Mouse (Mus musculus) forebrain, embryonic 14.5 days (tissue): Measurements from ENCODE around the gene Bora. TPM values are rescaled to one million over a fixed set of nuclear protein-coding genes. Genes with fewer than 3 reads are reported as not detected.

Experiments used
- ATAC-seq: fragments of 200-750 bp; cut with Nextera tagmentation; 2 replicates; pipeline ENCODE4 v1.8.0; 2017; ENCODE audit warnings: mild to moderate bottlenecking, moderate library complexity
- DNase-seq: peaks from one replicate; pipeline ENCODE4 v3.0.0-alpha.2; 2015; ENCODE audit warnings: low spot score
- H3K27ac ChIP-seq: fragments of 300-500 bp; sonication (generic); 2 replicates; pipeline ENCODE4 v1.5.1; 2014; ENCODE audit warnings: low read depth, mild to moderate bottlenecking, control low read depth, low read length, moderate library complexity
- H3K27me3 ChIP-seq: fragments of 300-500 bp; sonication (generic); replicated peaks from 2 replicates; pipeline ENCODE4 v1.6.1; 2014; ENCODE audit warnings: low read length, control low read depth, mixed read lengths; ENCODE audit not compliant: control insufficient read depth, insufficient read depth
- H3K36me3 ChIP-seq: fragments of 300-500 bp; sonication (generic); 2 replicates; pipeline ENCODE4 v1.6.1; 2014; ENCODE audit warnings: low read length, control low read depth; ENCODE audit not compliant: control insufficient read depth, insufficient read depth
- H3K4me1 ChIP-seq: fragments of 300-500 bp; sonication (generic); 2 replicates; pipeline ENCODE4 v1.6.1; 2014; ENCODE audit warnings: antibody characterized with exemption, low read length, control low read depth; ENCODE audit not compliant: control insufficient read depth, insufficient read depth
- H3K4me2 ChIP-seq: fragments of 300-500 bp; sonication (generic); 2 replicates; pipeline ENCODE4 v1.6.1; 2014; ENCODE audit warnings: mild to moderate bottlenecking, control low read depth, low read length
- H3K4me3 ChIP-seq: fragments of 300-500 bp; sonication (generic); 2 replicates; pipeline ENCODE4 v1.5.1; 2014; ENCODE audit warnings: low read depth, low read length, control low read depth
- H3K9ac ChIP-seq: fragments of 300-500 bp; sonication (generic); 2 replicates; pipeline ENCODE4 v1.6.1; 2014; ENCODE audit warnings: mild to moderate bottlenecking, low read length, control low read depth, moderate library complexity
- H3K9me3 ChIP-seq: fragments of 300-500 bp; sonication (generic); replicated peaks from 2 replicates; pipeline ENCODE4 v1.6.1; 2016; ENCODE audit warnings: low read length, control low read depth, mixed read lengths; ENCODE audit not compliant: control insufficient read depth
- WGBS: fragments of 180-500 bp; shearing (Covaris S2); extraction: QIAGEN DNeasy Blood & Tissue Kit; methylation state at CpG from one replicate; pipeline ENCODE4 v1.1.7; 2014; 5-methylcytosine and 5-hydroxymethylcytosine counted together
- polyA plus RNA-seq: library from polyadenylated mRNA; unstranded; fragments of >200 nt; fragmentation: Nextera tagmentation; extraction: Ambion mirVana; gene quantifications from 2 replicates; pipeline ENCODE4 v1.2.1, GENCODE M21; 2014

Bora gene
- polyA plus RNA-seq, result 19.4 and 21.1 TPM in 2 replicates

DNA sequence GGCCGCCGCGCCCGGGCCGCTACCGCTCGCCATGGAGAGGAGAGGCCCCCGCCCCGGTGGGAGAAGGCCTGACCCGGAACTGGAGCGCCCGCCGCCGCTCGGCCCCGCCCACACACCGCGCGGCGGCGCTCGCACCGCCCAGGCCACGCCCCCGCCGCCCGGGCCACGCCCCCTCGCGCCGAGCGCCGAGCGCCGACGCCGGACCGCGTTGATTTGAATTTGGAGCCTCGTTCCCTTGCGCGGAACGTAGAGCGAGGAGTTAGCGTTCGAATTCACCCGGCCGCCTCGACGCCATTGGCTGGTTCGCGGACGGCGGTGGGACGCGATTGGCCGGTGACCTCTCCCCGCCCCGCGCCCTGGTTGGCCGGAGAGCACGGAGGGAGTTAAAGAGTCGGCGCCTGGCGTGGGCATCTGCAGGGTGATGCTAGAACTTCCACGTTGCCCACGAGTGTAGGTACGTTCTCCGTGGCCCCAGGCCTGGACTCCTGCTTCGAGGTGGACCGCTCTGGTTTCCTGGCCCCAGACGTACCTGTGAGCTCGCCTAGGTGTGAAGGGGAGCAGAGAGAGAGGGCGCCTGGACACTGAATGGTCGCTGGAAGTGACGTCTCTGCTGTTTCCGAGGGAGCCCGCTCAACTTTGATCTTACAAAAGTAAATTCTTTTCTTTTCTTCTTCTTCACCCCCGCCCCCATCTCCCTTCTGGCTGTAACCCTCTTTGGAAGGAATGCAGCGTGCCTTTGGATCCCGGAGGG lies at the start of gene Bora, which contains the start of gene Mzt1:
Gene Bora (plus strand): TSS at position 192 of the 751 bp plus-strand sequence.
Gene Mzt1 (minus strand): TSS at position 104 of the 751 bp plus-strand sequence.
- DNase-seq, result peak; percentile 94
- Histone ChIP-seq H3K27ac (peak within 1 kb of the TSS; percentile 75), H3K4me2 (peak within 1 kb of the TSS; percentile 80), H3K9me3 (no peaks in the 10 kb centered on the region), H3K9ac (peak within 1 kb of the TSS; percentile 95), H3K36me3 (peaks cover 5% of the 10 kb centered on the region; the same call in 1 of the 2 replicates), H3K4me3 (peak within 1 kb of the TSS; percentile 94), H3K4me1 (peaks cover 14% of the 10 kb centered on the region), H3K27me3 (no peaks in the 10 kb centered on the region)
- 0% methylated on average over 57 of the region's 81 CpGs for WGBS
- peak; percentile 96 for ATAC-seq

DNA sequence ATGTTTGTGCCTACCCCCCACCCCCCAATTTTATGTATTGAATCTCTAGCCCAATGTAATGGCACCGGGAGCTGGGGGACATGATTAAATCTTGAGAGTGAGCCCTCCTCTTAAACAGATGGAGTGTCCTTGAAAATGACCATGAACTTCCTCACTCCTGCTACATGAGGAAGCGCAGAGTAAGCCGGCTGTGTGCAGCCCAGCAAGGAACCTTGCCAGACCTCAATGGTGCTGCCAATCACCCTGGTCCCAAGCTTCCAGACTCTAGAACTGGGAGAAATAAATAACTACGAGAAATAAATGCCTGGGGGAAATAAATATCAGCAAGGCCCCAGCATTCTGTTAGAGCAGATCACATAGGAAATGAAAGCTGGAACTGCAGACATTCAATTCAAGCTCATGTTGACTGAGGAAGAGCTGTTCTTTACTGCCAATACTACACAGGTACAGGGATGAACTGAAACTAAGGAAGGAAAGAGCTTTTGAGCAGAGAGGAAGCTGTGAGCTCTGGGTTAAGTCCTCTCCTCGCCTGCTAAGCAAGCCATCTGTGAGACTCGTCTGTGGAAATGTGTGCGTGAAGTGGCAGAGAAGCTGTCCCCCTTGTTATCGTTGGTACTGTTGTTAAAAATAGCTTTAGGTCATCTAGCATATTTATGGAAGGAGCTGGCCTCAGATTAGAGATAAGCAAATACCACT lies 35.6 kb upstream of the Bora start:
- H3K36me3 ChIP-seq, result no peaks in the 10 kb centered on the region
- no peak overlapping the region for H3K9ac ChIP-seq
- no peak overlapping the region for H3K4me3 ChIP-seq
- H3K9me3 ChIP-seq, result no peaks in the 10 kb centered on the region
- H3K27ac ChIP-seq, result no peak overlapping the region
- H3K4me2 ChIP-seq, result no peak overlapping the region
- DNase-seq (no peak), ATAC-seq (no peak)
- WGBS, result 76% methylated on average over 8 of the region's 8 CpGs
- no peaks in the 10 kb centered on the region for H3K27me3 ChIP-seq
- no peaks in the 10 kb centered on the region for H3K4me1 ChIP-seq

DNA sequence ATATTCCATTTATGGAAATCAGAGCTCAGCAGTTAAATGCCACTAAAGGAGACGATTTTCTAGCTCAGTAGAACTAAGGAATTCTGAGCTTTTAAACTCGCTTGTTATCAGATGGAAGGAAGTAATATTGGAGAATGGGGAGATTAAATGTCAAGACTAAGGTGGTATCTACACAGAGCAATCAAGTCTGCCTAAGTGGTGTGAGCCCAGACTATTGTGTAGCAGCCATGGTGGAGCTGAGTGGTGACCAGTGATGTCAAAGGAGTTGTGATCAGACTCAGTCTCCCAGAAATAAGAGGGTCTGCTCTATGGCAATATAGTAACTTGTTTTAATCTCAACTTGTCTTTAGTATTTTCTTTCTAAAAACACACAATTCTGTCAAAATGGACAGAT lies 35.1 kb upstream of the Bora start:
- DNase-seq, result no peak
- Histone ChIP-seq H3K27ac (no peak overlapping the region), H3K9me3 (no peaks in the 10 kb centered on the region), H3K4me3 (no peak overlapping the region), H3K4me1 (no peaks in the 10 kb centered on the region), H3K36me3 (no peaks in the 10 kb centered on the region), H3K4me2 (no peak overlapping the region), H3K27me3 (no peaks in the 10 kb centered on the region), H3K9ac (no peak overlapping the region)
- WGBS, result 66% methylated on average over 2 of the region's 2 CpGs
- no peak for ATAC-seq

DNA sequence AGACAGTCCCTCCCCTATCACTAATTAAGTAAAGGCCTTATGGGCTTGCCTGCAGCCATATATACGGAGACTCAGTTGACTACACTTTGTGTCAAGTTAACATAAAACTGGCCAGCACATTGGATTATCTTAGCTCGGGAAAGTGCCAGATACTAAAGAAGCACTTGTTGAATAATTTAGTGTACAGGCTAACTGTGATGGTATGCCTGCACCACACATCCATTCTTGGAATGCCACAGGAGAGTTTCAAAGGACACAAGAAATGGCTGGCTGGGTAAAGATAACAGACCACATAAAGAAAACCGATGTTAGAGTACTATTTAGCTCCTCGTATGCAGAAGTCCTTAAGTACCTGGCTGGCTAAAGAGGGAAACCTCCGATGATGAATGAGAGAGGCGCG lies 27.3 kb upstream of the Bora start:
- Histone ChIP-seq H3K9ac (no peak overlapping the region), H3K36me3 (no peaks in the 10 kb centered on the region), H3K27me3 (no peaks in the 10 kb centered on the region), H3K4me2 (no peak overlapping the region), H3K4me3 (no peak overlapping the region), H3K4me1 (no peaks in the 10 kb centered on the region), H3K27ac (no peak overlapping the region), H3K9me3 (no peaks in the 10 kb centered on the region)
- 77% methylated on average over 7 of the region's 7 CpGs for WGBS
- DNase-seq (no peak), ATAC-seq (no peak)

DNA sequence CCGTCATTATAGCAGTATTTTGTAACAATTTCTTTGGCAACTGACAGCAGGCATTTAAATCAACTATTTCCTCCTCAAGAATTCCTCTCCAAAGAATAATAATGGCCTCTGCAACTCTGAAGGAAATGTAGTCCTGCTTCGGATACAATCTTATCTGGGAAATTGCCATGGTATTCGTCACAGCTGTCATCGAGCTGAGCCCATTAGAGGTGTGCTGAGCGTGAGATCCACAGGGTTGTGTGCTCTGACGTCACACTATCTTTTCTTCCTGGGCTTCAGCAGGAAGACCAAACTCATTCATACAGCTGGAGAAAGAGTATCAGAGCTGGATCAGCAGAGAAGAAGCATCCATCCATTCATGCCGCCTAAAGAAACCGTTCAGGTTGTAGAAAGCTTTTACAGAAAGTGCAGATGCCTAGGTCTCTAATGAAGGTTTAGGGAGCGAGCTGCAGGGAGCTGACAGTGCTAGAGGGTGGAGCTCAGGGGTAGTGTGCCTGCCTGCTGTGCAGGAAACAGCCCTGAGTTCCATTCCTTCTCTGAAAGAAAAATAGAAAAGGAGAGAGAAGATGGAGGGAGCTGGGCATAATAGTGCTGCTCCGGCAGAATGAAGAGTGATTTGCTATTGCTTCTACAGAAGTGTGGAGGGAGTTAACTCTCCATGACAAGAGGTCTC lies 26.8 kb upstream of the Bora start:
- no peak overlapping the region for H3K27ac ChIP-seq
- H3K4me2 ChIP-seq, result no peak overlapping the region
- H3K9ac ChIP-seq, result no peak overlapping the region
- DNase-seq, result no peak
- no peaks in the 10 kb centered on the region for H3K9me3 ChIP-seq
- WGBS, result 57% methylated on average over 10 of the region's 10 CpGs
- H3K27me3 ChIP-seq, result no peaks in the 10 kb centered on the region
- H3K36me3 ChIP-seq, result no peaks in the 10 kb centered on the region
- no peaks in the 10 kb centered on the region for H3K4me1 ChIP-seq
- ATAC-seq, result no peak
- H3K4me3 ChIP-seq, result no peak overlapping the region

DNA sequence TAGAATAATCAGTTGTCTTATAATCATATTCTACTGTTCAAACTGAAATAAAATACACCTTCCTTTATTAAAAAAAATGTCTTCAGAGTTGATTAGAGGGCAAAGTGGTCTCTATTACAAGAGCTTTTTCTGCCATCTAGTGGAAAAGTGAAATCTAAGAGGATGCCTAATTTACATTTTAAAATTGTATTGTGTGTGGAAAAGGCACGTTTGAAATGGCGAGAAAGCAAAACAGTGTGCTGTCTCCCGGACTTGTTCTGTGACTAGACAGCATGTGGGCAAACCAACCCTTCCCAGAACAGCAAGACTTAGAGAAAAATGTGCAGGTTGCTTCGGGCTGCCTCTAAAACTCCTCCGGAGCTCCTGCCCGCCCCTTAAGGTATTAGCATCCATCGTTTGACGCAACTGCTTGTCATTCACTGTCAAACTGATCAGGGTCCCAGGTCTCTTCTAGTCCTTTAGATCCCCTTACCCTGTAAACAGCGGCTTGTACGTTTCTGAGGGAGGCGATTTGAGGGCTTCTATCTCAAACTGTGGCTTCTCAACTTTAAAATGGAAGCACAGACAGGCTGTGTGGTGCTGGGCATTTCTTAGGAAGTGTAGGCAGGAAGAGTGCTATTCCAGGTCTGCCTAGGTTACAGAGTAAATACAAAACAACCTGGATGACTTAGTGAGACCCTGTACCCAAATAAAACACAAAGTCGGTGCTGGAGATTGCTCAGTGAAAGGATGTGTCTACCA lies 23.5 kb upstream of the Bora start:
- WGBS, result 50% methylated on average over 12 of the region's 12 CpGs
- H3K4me1 ChIP-seq, result no peaks in the 10 kb centered on the region
- H3K4me3 ChIP-seq, result peak overlapping the region; percentile 19; the same call in 1 of the 2 replicates
- H3K9ac ChIP-seq, result 0 out of 2 replicates have a peak overlapping the region, but pooled peaks have one; percentile 32
- ATAC-seq, result peak; percentile 60
- H3K9me3 ChIP-seq, result 0 out of 2 replicates have a peak, but pooled peaks cover 3% of the 10 kb centered on the region
- peak overlapping the region; percentile 42 for H3K4me2 ChIP-seq
- H3K36me3 ChIP-seq, result no peaks in the 10 kb centered on the region
- no peak overlapping the region for H3K27ac ChIP-seq
- peak; percentile 83 for DNase-seq
- H3K27me3 ChIP-seq, result no peaks in the 10 kb centered on the region

DNA sequence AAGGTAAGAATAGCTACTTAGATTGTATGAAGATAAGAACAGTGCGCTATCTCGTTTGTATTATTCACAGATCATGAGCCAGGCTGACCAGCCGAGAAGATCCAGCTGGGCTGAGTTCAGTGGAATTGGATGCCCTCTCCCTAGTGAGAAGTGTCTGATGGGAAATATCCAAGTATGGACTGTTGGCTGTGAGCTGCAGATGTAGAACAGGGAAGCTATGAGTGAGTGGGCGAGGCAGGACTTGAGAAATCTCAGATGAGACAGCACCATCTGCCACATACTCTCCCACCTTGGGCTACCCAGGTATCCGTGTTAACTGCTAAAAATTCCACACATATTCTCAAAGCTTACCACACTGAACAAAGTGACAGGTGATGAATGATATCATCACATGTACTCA lies 16.0 kb upstream of the Bora start:
- no peak overlapping the region for H3K27ac ChIP-seq
- no peak overlapping the region for H3K4me3 ChIP-seq
- no peak overlapping the region for H3K4me2 ChIP-seq

DNA sequence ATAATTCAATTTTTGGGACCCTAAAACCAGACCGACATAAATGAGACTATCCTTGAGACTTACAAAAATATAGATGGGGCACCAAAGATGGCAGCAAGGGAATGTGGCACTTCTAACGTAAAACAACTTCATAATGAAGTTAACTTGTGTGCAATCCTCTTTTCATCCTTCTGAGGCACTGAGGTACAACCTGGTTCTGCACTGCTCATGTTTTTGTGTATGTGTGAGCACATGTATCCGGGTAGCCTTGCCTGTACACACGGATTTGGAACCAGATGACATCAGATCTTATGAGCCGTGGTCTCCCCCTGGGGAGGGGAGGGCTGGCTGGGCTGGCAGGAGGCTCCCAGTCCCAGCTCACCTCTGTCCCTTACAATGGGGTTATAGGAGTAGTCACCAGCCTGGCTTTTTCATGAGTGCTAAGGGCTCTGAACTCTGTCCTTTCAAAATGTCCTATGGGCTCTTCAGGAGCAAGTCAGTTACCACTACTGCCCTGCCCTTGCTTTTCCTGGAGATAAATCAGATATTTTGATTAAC lies 14.6 kb upstream of the Bora start:
- no peak overlapping the region for H3K4me3 ChIP-seq
- 87% methylated on average over 5 of the region's 5 CpGs for WGBS
- H3K9ac ChIP-seq, result no peak overlapping the region
- no peak overlapping the region for H3K27ac ChIP-seq
- H3K27me3 ChIP-seq, result no peaks in the 10 kb centered on the region
- H3K36me3 ChIP-seq, result peaks cover 17% of the 10 kb centered on the region
- 0 out of 2 replicates have a peak, but pooled peaks cover 3% of the 10 kb centered on the region for H3K9me3 ChIP-seq
- no peak for DNase-seq
- no peaks in the 10 kb centered on the region for H3K4me1 ChIP-seq
- H3K4me2 ChIP-seq, result no peak overlapping the region
- ATAC-seq, result 0 out of 2 replicates have a peak, but pooled peaks have one; percentile 26

More for the DNA sequence above, 16.0 kb upstream of the Bora start:
- Histone ChIP-seq H3K36me3 (peaks cover 12% of the 10 kb centered on the region), H3K9me3 (0 out of 2 replicates have a peak, but pooled peaks cover 3% of the 10 kb centered on the region), H3K27me3 (no peaks in the 10 kb centered on the region), H3K9ac (no peak overlapping the region), H3K4me1 (no peaks in the 10 kb centered on the region)
- DNase-seq (no peak), ATAC-seq (no peak)
- WGBS, result 88% methylated on average over 5 of the region's 5 CpGs
